Mouse (Mus musculus): ENCODE measurements around the gene Mvb12b. TPM values are rescaled to one million over a fixed set of nuclear protein-coding genes. Genes with fewer than 3 reads are reported as not detected.

The Mvb12b gene
- total and polyA plus RNA-seq, 2 experiments from 2014 or later: 68.1 to 155 TPM

DNA sequence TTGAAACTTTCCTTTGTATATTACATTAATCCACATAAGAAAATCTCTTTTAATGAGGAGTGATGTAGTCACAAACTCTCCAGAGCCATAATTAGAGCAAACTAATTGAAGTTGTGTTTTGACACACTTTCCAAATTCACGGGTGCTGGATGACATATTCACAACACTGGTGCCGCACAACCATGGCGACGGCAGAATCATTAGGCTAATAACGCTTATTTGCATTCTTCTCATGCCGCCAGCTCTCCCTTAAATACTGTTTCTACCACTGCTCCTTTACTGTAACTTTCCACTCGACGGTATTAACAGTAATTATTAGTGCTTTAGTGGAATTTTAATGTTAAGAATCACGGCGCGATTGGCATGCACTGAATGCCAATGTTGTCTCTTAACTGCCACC, 74.8 kb downstream of the Mvb12b start:
- DNase-seq (ENCODE audit: low spot score) (no peak), ATAC-seq (ENCODE audit: low FRiP score) (no peak)
- TF ChIP-seq CTCF (IDR thresholded peaks at IDR 0.05): no peak
- H3K27me3 ChIP-seq (ENCODE audit: insufficient read depth, low read length): no peaks in the 10 kb centered on the region
- 54% methylated on average over 11 of the region's 11 CpGs for WGBS
- H3K4me3 ChIP-seq (ENCODE audit: low read depth, low read length): no peak overlapping the region
- no peak overlapping the region for H3K27ac ChIP-seq (ENCODE audit: low read depth, low read length)
- H3K9ac ChIP-seq (replicated peaks; ENCODE audit: low read length, poor library complexity, severe bottlenecking): no peak overlapping the region
- H3K4me2 ChIP-seq (ENCODE audit: low read depth, low read length, poor library complexity, severe bottlenecking): no peak overlapping the region
- peaks cover 13% of the 10 kb centered on the region for H3K36me3 ChIP-seq (ENCODE audit: insufficient read depth, low read length)
- no peaks in the 10 kb centered on the region for H3K9me3 ChIP-seq (ENCODE audit: low read length)
- peaks cover 8% of the 10 kb centered on the region; the same call in 1 of the 2 replicates for H3K4me1 ChIP-seq (ENCODE audit: insufficient read depth, low read length)

DNA sequence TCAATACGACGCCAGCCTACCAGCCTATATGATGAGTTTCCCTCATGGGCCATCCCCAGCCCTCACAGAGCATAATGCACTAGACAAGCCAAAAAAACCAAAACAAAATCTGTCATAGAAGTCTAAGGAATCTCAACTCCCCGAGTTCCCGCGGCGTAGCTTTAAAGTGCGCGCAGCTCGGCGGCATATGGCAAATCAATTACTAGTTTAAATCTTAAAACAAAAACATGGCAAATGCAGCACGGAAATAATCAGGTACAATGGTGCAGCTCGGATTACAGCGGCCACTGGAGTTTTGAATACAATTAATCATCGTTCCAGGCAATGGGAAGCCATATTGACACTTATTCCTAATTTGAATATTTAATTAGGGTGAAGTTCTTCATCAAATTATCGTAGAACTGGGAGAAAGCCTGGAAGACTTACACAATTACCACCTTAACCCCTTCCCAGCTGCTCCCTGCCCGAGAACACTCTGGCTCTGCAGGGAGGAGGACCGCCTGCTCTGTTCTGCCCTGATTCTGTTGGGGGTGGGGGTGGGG, 76.3 kb downstream of the Mvb12b start:
- DNase-seq (ENCODE audit: low spot score): no peak

DNA sequence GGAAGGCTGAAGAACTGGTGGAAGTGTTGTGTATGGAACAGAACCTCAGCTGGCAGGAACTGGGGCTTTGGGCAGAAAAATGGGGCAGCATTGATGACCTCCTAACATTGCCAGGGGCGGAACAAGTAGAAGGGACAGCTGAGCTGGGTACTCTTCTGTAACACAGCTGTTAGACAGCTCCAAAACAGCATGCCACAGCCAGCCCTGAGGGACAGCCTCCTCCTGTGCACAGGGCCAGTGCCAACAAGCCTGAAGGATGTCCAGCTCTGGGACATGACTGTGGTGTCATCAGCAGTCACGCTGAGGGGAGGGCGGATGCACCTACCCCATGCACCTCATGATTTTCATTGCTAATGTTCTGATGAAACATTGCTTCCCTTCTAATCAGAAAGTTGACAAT, 78.7 kb downstream of the Mvb12b start:
- Histone ChIP-seq H3K9me3 (ENCODE audit: low read length) (no peaks in the 10 kb centered on the region), H3K27ac (ENCODE audit: low read depth, low read length) (no peak overlapping the region), H3K36me3 (ENCODE audit: insufficient read depth, low read length) (no peaks in the 10 kb centered on the region; the same call in 1 of the 2 replicates), H3K4me2 (ENCODE audit: low read depth, low read length, poor library complexity, severe bottlenecking) (no peak overlapping the region), H3K27me3 (ENCODE audit: insufficient read depth, low read length) (no peaks in the 10 kb centered on the region), H3K4me3 (ENCODE audit: low read depth, low read length) (no peak overlapping the region), H3K9ac (replicated peaks; ENCODE audit: low read length, poor library complexity, severe bottlenecking) (no peak overlapping the region), H3K4me1 (ENCODE audit: insufficient read depth, low read length) (peaks cover 3% of the 10 kb centered on the region; the same call in 1 of the 2 replicates)
- WGBS: 75% methylated on average over 3 of the region's 3 CpGs
- DNase-seq (ENCODE audit: low spot score) (no peak), ATAC-seq (ENCODE audit: low FRiP score) (no peak)
- no peak for TF ChIP-seq CTCF (IDR thresholded peaks at IDR 0.05)

More for the DNA sequence above, 76.3 kb downstream of the Mvb12b start:
- Histone ChIP-seq H3K4me1 (ENCODE audit: insufficient read depth, low read length) (peaks cover 8% of the 10 kb centered on the region; the same call in 1 of the 2 replicates), H3K36me3 (ENCODE audit: insufficient read depth, low read length) (no peaks in the 10 kb centered on the region; the same call in 1 of the 2 replicates), H3K9ac (replicated peaks; ENCODE audit: low read length, poor library complexity, severe bottlenecking) (no peak overlapping the region), H3K4me2 (ENCODE audit: low read depth, low read length, poor library complexity, severe bottlenecking) (no peak overlapping the region), H3K9me3 (ENCODE audit: low read length) (no peaks in the 10 kb centered on the region), H3K4me3 (ENCODE audit: low read depth, low read length) (no peak overlapping the region), H3K27ac (ENCODE audit: low read depth, low read length) (no peak overlapping the region), H3K27me3 (ENCODE audit: insufficient read depth, low read length) (no peaks in the 10 kb centered on the region)
- no peak for ATAC-seq (ENCODE audit: low FRiP score)
- WGBS: 64% methylated on average over 17 of the region's 17 CpGs
- no peak for TF ChIP-seq CTCF (IDR thresholded peaks at IDR 0.05)

DNA sequence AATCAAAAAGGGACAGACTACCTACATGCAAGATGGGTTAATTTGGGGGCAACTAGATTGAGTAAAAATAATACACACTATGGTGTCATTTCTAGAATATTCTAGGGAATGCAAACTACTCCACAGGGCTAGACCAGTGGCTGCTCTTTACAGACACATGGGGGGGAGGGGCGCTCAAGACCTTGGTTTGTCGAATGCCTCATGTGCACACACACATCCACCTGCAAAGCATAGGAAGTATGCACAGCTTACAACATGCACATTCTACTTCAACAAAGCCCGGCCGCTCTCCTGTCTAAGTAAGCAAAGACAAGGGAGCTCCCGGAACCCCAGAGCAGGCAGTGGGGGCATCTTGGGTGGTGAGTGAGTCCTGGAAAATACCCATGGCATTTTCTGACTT, 79.7 kb downstream of the Mvb12b start:
- ATAC-seq (ENCODE audit: low FRiP score): no peak

DNA sequence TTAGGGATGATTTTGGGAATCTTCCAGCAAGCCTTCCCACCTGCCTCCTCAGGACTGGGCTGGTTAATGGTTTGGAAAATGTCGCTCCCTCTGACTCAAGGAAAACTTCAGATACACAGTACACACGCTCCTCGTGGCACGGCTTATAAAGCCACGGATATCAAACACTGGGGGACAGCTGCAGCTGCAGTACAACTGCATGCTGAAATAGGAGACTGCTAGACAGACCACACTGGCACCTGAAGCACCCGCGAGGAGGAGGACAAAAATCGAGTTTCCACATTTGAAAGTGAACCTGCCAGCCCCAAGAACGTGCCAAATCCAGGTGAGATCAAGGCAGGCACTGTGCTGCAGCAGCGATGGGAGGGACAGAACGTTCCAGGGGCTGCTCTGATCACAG, 82.1 kb downstream of the Mvb12b start:
- no peaks in the 10 kb centered on the region for H3K9me3 ChIP-seq (ENCODE audit: low read length)
- 75% methylated on average over 11 of the region's 11 CpGs for WGBS
- DNase-seq (ENCODE audit: low spot score): no peak
- no peak overlapping the region for H3K4me2 ChIP-seq (ENCODE audit: low read depth, low read length, poor library complexity, severe bottlenecking)
- no peak overlapping the region for H3K27ac ChIP-seq (ENCODE audit: low read depth, low read length)
- H3K4me1 ChIP-seq (ENCODE audit: insufficient read depth, low read length): peaks cover 3% of the 10 kb centered on the region; the same call in 1 of the 2 replicates
- H3K9ac ChIP-seq (replicated peaks; ENCODE audit: low read length, poor library complexity, severe bottlenecking): no peak overlapping the region
- no peak for ATAC-seq (ENCODE audit: low FRiP score)
- peaks cover 12% of the 10 kb centered on the region for H3K36me3 ChIP-seq (ENCODE audit: insufficient read depth, low read length)
- H3K4me3 ChIP-seq (ENCODE audit: low read depth, low read length): no peak overlapping the region
- TF ChIP-seq CTCF (IDR thresholded peaks at IDR 0.05): no peak
- no peaks in the 10 kb centered on the region for H3K27me3 ChIP-seq (ENCODE audit: insufficient read depth, low read length)

More for the DNA sequence above, 79.7 kb downstream of the Mvb12b start:
- 93% methylated on average over 5 of the region's 5 CpGs for WGBS
- DNase-seq (ENCODE audit: low spot score): no peak
- Histone ChIP-seq H3K4me1 (ENCODE audit: insufficient read depth, low read length) (peaks cover 3% of the 10 kb centered on the region; the same call in 1 of the 2 replicates), H3K27me3 (ENCODE audit: insufficient read depth, low read length) (no peaks in the 10 kb centered on the region), H3K9ac (replicated peaks; ENCODE audit: low read length, poor library complexity, severe bottlenecking) (no peak overlapping the region), H3K4me3 (ENCODE audit: low read depth, low read length) (no peak overlapping the region), H3K4me2 (ENCODE audit: low read depth, low read length, poor library complexity, severe bottlenecking) (no peak overlapping the region), H3K27ac (ENCODE audit: low read depth, low read length) (no peak overlapping the region), H3K9me3 (ENCODE audit: low read length) (no peaks in the 10 kb centered on the region), H3K36me3 (ENCODE audit: insufficient read depth, low read length) (no peaks in the 10 kb centered on the region; the same call in 1 of the 2 replicates)
- no peak for TF ChIP-seq CTCF (IDR thresholded peaks at IDR 0.05)

DNA sequence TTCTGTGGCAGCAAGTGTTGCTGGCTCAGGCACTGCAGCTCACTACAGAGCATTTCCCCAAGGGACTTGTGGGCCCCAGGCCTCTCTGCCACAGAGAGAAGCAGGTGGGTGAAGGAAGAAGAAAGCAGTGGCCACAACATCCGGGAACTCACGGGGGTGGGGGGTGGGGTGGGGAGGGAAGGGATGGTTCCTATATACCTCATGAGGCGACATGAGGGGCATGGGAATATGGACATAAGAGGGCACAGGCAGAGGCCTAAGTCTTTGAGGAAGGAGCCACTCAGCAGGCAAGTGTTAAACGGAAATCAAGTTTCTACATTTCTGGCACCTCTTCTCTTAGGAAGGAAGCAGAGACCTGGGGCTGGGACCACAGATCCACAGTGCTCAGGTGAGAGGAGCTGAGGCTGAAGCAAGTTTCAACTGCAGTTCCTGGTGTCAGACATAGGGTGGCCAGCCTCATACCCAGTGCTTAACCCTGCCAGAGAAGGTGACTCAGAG, 84.0 kb downstream of the Mvb12b start:
- DNase-seq (ENCODE audit: low spot score) (no peak), ATAC-seq (ENCODE audit: low FRiP score) (no peak)
- peaks cover 12% of the 10 kb centered on the region for H3K36me3 ChIP-seq (ENCODE audit: insufficient read depth, low read length)
- TF ChIP-seq CTCF (IDR thresholded peaks at IDR 0.05): no peak
- H3K9me3 ChIP-seq (ENCODE audit: low read length): no peaks in the 10 kb centered on the region
- no peak overlapping the region for H3K4me3 ChIP-seq (ENCODE audit: low read depth, low read length)
- H3K4me2 ChIP-seq (ENCODE audit: low read depth, low read length, poor library complexity, severe bottlenecking): no peak overlapping the region
- H3K27me3 ChIP-seq (ENCODE audit: insufficient read depth, low read length): no peaks in the 10 kb centered on the region
- whole genome bisulfite sequencing: 81% methylated on average over 4 of the region's 4 CpGs
- 0 out of 2 replicates have a peak overlapping the region, but pooled peaks have one; percentile 3 for H3K27ac ChIP-seq (ENCODE audit: low read depth, low read length)
- no peak overlapping the region for H3K9ac ChIP-seq (replicated peaks; ENCODE audit: low read length, poor library complexity, severe bottlenecking)
- H3K4me1 ChIP-seq (ENCODE audit: insufficient read depth, low read length): no peaks in the 10 kb centered on the region

All from midbrain, postnatal 0 days (tissue).